Mouse (Mus musculus) urinary bladder, postnatal 10 days (tissue): ENCODE measurements around the gene Rag1.

Source experiments
- DNase-seq: peaks from one replicate; pipeline ENCODE4 v3.0.0; 2022; ENCODE audit warnings: low spot score

Gene Rag1

GRCm38 (mm10) chr2:101638979-101639839 lies 10.1 kb downstream of the Rag1 start:
- DNase-seq: no peak

- DNase-seq: no peak
Observed at GRCm38 (mm10) chr2:101628297-101629236, 20.7 kb downstream of the Rag1 start.

- no peak for DNase-seq
Observed at GRCm38 (mm10) chr2:101627227-101627626, 22.1 kb downstream of the Rag1 start.

- no peak for DNase-seq
Observed at GRCm38 (mm10) chr2:101624526-101624925, 24.8 kb downstream of the Rag1 start, which contains the start of gene Rag2. Rag2 (plus strand) TSS chr2:101624718.

- no peak for DNase-seq
Observed at GRCm38 (mm10) chr2:101624011-101624410, 25.3 kb downstream of the Rag1 start.

GRCm38 (mm10) chr2:101623042-101623441 lies 26.3 kb downstream of the Rag1 start:
- DNase-seq: no peak

GRCm38 (mm10) chr2:101621611-101622010 lies 27.7 kb downstream of the Rag1 start:
- DNase-seq: no peak

- DNase-seq: no peak
Observed at GRCm38 (mm10) chr2:101620899-101621298, 28.4 kb downstream of the Rag1 start.

- no peak for DNase-seq
Observed at GRCm38 (mm10) chr2:101618373-101618772, 30.9 kb downstream of the Rag1 start.

- no peak for DNase-seq
Observed at GRCm38 (mm10) chr2:101615464-101616305, 33.6 kb downstream of the Rag1 start.

- DNase-seq: no peak
Observed at GRCm38 (mm10) chr2:101610861-101611260, 38.4 kb downstream of the Rag1 start.

- DNase-seq: no peak
Observed at GRCm38 (mm10) chr2:101608232-101608894, 40.9 kb downstream of the Rag1 start.

GRCm38 (mm10) chr2:101603099-101603498 lies 46.2 kb downstream of the Rag1 start:
- no peak for DNase-seq

GRCm38 (mm10) chr2:101600703-101601102 lies 48.6 kb downstream of the Rag1 start:
- DNase-seq: no peak

GRCm38 (mm10) chr2:101598190-101599181 lies 50.8 kb downstream of the Rag1 start:
- no peak for DNase-seq

GRCm38 (mm10) chr2:101597186-101597585 lies 52.1 kb downstream of the Rag1 start:
- no peak for DNase-seq

GRCm38 (mm10) chr2:101594681-101595080 lies 54.6 kb downstream of the Rag1 start:
- DNase-seq: no peak

GRCm38 (mm10) chr2:101592886-101593285 lies 56.4 kb downstream of the Rag1 start:
- no peak for DNase-seq

- DNase-seq: no peak
Observed at GRCm38 (mm10) chr2:101592023-101592841, 57.1 kb downstream of the Rag1 start.
